Mouse (Mus musculus) lung, postnatal 14 days (tissue): Measurements from ENCODE around the gene Orc5.
"Not testable (repeated sequence)": the region's sequence is repeated elsewhere in the genome, so short reads cannot be mapped to it uniquely, and the experiment has no call there.

Experiments
- DNase-seq: peaks from one replicate; pipeline ENCODE4 v3.0.0; 2021

The Orc5 gene

GRCm38 (mm10) chr5:22522612-22523011 is 27.6 kb downstream of the Orc5 start:
- peak; percentile 23 for DNase-seq

GRCm38 (mm10) chr5:22519708-22520107 is 30.5 kb downstream of the Orc5 start:
- no peak for DNase-seq

GRCm38 (mm10) chr5:22515745-22516144 is 34.5 kb downstream of the Orc5 start:
- not testable (repeated sequence) for DNase-seq

GRCm38 (mm10) chr5:22514231-22514630 is 36.0 kb downstream of the Orc5 start:
- not testable (repeated sequence) for DNase-seq

GRCm38 (mm10) chr5:22512579-22512978 is 37.6 kb downstream of the Orc5 start:
- DNase-seq: not testable (repeated sequence)

GRCm38 (mm10) chr5:22511824-22512223 is 38.4 kb downstream of the Orc5 start:
- DNase-seq: no peak

GRCm38 (mm10) chr5:22508560-22508959 is 41.7 kb downstream of the Orc5 start:
- DNase-seq: no peak

- no peak for DNase-seq
Observed at GRCm38 (mm10) chr5:22499437-22499836, 50.8 kb downstream of the Orc5 start.

GRCm38 (mm10) chr5:22491088-22491487 is 59.1 kb downstream of the Orc5 start:
- no peak for DNase-seq

GRCm38 (mm10) chr5:22489091-22489490 is 61.1 kb downstream of the Orc5 start:
- no peak for DNase-seq

GRCm38 (mm10) chr5:22486601-22487206 is 63.5 kb downstream of the Orc5 start:
- DNase-seq: no peak

- no peak for DNase-seq
Observed at GRCm38 (mm10) chr5:22485764-22486163, 64.5 kb downstream of the Orc5 start.

- DNase-seq: no peak
Observed at GRCm38 (mm10) chr5:22482567-22482966, 67.7 kb downstream of the Orc5 start.

- DNase-seq: not testable (repeated sequence)
Observed at GRCm38 (mm10) chr5:22472445-22472844, 77.8 kb downstream of the Orc5 start.

- no peak for DNase-seq
Observed at GRCm38 (mm10) chr5:22471243-22471642, 79.0 kb downstream of the Orc5 start.

- no peak for DNase-seq
Observed at GRCm38 (mm10) chr5:22452871-22453661, 97.2 kb downstream of the Orc5 start.

- DNase-seq: no peak
Observed at GRCm38 (mm10) chr5:22452452-22452851, 97.8 kb downstream of the Orc5 start.

- no peak for DNase-seq
Observed at GRCm38 (mm10) chr5:22451764-22452163, 98.5 kb downstream of the Orc5 start.

- no peak for DNase-seq
Observed at GRCm38 (mm10) chr5:22449492-22449891, 100.7 kb downstream of the Orc5 start.
